Mouse (Mus musculus) heart, adult 11 months (tissue): ENCODE results near the gene Gata1.
"Not testable (repeated sequence)": the region's sequence is repeated elsewhere in the genome, so short reads cannot be mapped to it uniquely, and the experiment has no call there.

Source experiments
- DNase-seq: peaks from one replicate; pipeline ENCODE4 v3.0.0; 2022

The Gata1 gene

GRCm38 (mm10) chrX:7977892-7978291 lies at the start of gene Gata1:
Gene Gata1, minus strand, starts transcription at chrX:7978071.
- DNase-seq = no peak

- no peak for DNase-seq
Observed at GRCm38 (mm10) chrX:8026811-8027210, 48.9 kb upstream of the Gata1 start.

- no peak for DNase-seq
Observed at GRCm38 (mm10) chrX:8024795-8025194, 46.9 kb upstream of the Gata1 start.

- DNase-seq = no peak
Observed at GRCm38 (mm10) chrX:8020111-8020778, 42.4 kb upstream of the Gata1 start.

- DNase-seq = no peak
Observed at GRCm38 (mm10) chrX:8018286-8018685, 40.4 kb upstream of the Gata1 start, which contains the start of gene Glod5. Gene Glod5, minus strand, starts transcription at chrX:8018492.

- no peak for DNase-seq
Observed at GRCm38 (mm10) chrX:8017142-8017541, 39.3 kb upstream of the Gata1 start.

- not testable (repeated sequence) for DNase-seq
Observed at GRCm38 (mm10) chrX:8015675-8016074, 37.8 kb upstream of the Gata1 start.

- DNase-seq = no peak
Observed at GRCm38 (mm10) chrX:8013569-8014314, 35.9 kb upstream of the Gata1 start.

- no peak for DNase-seq
Observed at GRCm38 (mm10) chrX:8013157-8013556, 35.3 kb upstream of the Gata1 start.

GRCm38 (mm10) chrX:8009356-8009755 lies 31.5 kb upstream of the Gata1 start:
- DNase-seq = not testable (repeated sequence)

- no peak for DNase-seq
Observed at GRCm38 (mm10) chrX:8008543-8008942, 30.7 kb upstream of the Gata1 start.

GRCm38 (mm10) chrX:8002971-8003370 lies 25.1 kb upstream of the Gata1 start:
- no peak for DNase-seq

- DNase-seq = no peak
Observed at GRCm38 (mm10) chrX:8002001-8002400, 24.1 kb upstream of the Gata1 start.

GRCm38 (mm10) chrX:8000546-8001192 lies 22.8 kb upstream of the Gata1 start:
- no peak for DNase-seq

- no peak for DNase-seq
Observed at GRCm38 (mm10) chrX:7993068-7993735, 15.3 kb upstream of the Gata1 start.

- DNase-seq = no peak
Observed at GRCm38 (mm10) chrX:7992379-7993067, 14.7 kb upstream of the Gata1 start.

GRCm38 (mm10) chrX:7981368-7981767 lies 3.5 kb upstream of the Gata1 start:
- DNase-seq = no peak

- DNase-seq = no peak
Observed at GRCm38 (mm10) chrX:7971292-7971691, 6.6 kb downstream of the Gata1 start.

- DNase-seq = no peak
Observed at GRCm38 (mm10) chrX:7968899-7969298, 9.0 kb downstream of the Gata1 start.

GRCm38 (mm10) chrX:7968226-7968625 lies 9.6 kb downstream of the Gata1 start:
- DNase-seq = no peak

- DNase-seq = no peak
Observed at GRCm38 (mm10) chrX:7967596-7968201, 10.2 kb downstream of the Gata1 start.

GRCm38 (mm10) chrX:7966161-7966560 lies 11.7 kb downstream of the Gata1 start:
- DNase-seq = no peak
